Mouse (Mus musculus) MEL (cell line): ENCODE measurements around the gene Smim5. TPM values are rescaled to one million over a fixed set of nuclear protein-coding genes. Genes with fewer than 3 reads are reported as not detected.

ENCODE experiments used
- DNase-seq: peaks from one replicate; pipeline ENCODE4 v3.0.0; 2011; ENCODE audit warnings: low read depth, low spot score
- H3K27ac ChIP-seq: 2 replicates; pipeline ENCODE4 v1.5.1; 2012; ENCODE audit warnings: low read depth, mild to moderate bottlenecking, control low read depth, low read length, moderate library complexity; ENCODE audit not compliant: control insufficient read depth
- H3K27me3 ChIP-seq, 2 experiments: fragments of 150-350 bp in 1 of 2; sonication (generic) in 1 of 2; 2 replicates each; pipeline ENCODE4 v1.6.1; 2012; ENCODE audit warnings: low read length in 2 of 2, mild to moderate bottlenecking in 2 of 2, improper control_type of control experiment in 1 of 2, moderate library complexity in 1 of 2; ENCODE audit not compliant: insufficient read depth in 2 of 2, control insufficient read depth in 1 of 2
- H3K36me3 ChIP-seq, 2 experiments: 2 replicates each; pipeline ENCODE4 v1.6.1; 2012 to 2014; ENCODE audit warnings: low read length in 2 of 2, improper control_type of control experiment in 1 of 2, inconsistent platforms in 1 of 2, mild to moderate bottlenecking in 1 of 2; ENCODE audit not compliant: insufficient read depth in 2 of 2, control insufficient read depth in 1 of 2
- H3K4me1 ChIP-seq, 2 experiments: fragments of 150-350 bp in 1 of 2; sonication (generic) in 1 of 2; 2 replicates each; pipeline ENCODE4 v1.6.1; 2012; ENCODE audit warnings: low read length in 2 of 2, improper control_type of control experiment in 1 of 2, mild to moderate bottlenecking in 1 of 2; ENCODE audit not compliant: insufficient read depth in 2 of 2, control insufficient read depth in 1 of 2
- H3K4me3 ChIP-seq, 2 experiments: fragments of 150-350 bp in 1 of 2; sonication (generic) in 1 of 2; 2 replicates each; pipeline ENCODE4 v1.5.1; 2012; ENCODE audit warnings: low read depth in 2 of 2, low read length in 2 of 2, mild to moderate bottlenecking in 2 of 2, moderate library complexity in 2 of 2, control low read depth in 1 of 2, improper control_type of control experiment in 1 of 2; ENCODE audit not compliant: control insufficient read depth in 1 of 2, insufficient read depth in 1 of 2
- H3K79me2 ChIP-seq: 2 replicates; pipeline ENCODE4 v1.6.1; 2012; ENCODE audit warnings: mild to moderate bottlenecking, low read length, moderate library complexity; ENCODE audit not compliant: control insufficient read depth, poor library complexity, insufficient read depth
- H3K9ac ChIP-seq: 2 replicates; pipeline ENCODE4 v1.6.1; 2012; ENCODE audit warnings: low read depth, mild to moderate bottlenecking, control low read depth, low read length, moderate library complexity; ENCODE audit not compliant: control insufficient read depth, poor library complexity, severe bottlenecking
- H3K9me3 ChIP-seq: fragments of 150-350 bp; sonication (generic); replicated peaks from 2 replicates; pipeline ENCODE4 v1.6.1; 2012; ENCODE audit warnings: mild to moderate bottlenecking, low read length, improper control_type of control experiment, moderate library complexity; ENCODE audit not compliant: insufficient read depth
- NELFE ChIP-seq: IDR thresholded peaks from 2 replicates; pipeline ENCODE4 v1.6.1; 2011; ENCODE audit warnings: low read depth, low read length, improper control_type of control experiment
- polyA plus RNA-seq, 2 experiments: library from polyadenylated mRNA; stranded (reverse) in 1 of 2; unstranded in 1 of 2; fragments of >175 nt in 1 of 2; fragments of >200 nt in 1 of 2; gene quantifications; 2 replicates each; pipeline versions ENCODE4 v1.2.1 to v1.2.4; 2012; ENCODE audit warnings: low replicate concordance in 2 of 2, low read depth in 1 of 2; ENCODE audit not compliant: insufficient read length in 2 of 2, insufficient read depth in 1 of 2, missing spikeins in 1 of 2
- total RNA-seq: library from RNA; depleted of rRNA; stranded (reverse); fragments of 300-350 nt; gene quantifications from 2 replicates; pipeline ENCODE4 v1.2.3, GENCODE M21; 2012; rRNA removed

Gene Smim5
- total and polyA plus RNA-seq, 3 experiments: 24.8 to 41.0 TPM; not detected in 1

GRCm38 (mm10) chr11:115955195-115955858 lies 55.6 kb downstream of the Smim5 start:
- Histone ChIP-seq H3K36me3 (peaks cover 0 to 11% of the 10 kb centered on the region in 2 experiments; a peak in 2 of 4 replicates), H3K4me3 (no peak overlapping the region), H3K9me3 (no peaks in the 10 kb centered on the region), H3K27me3 (no peaks in the 10 kb centered on the region)
- TF ChIP-seq NELFE: no peak
- TF ChIP-seq, all 39 proteins: peak for 0
- H3K79me2 ChIP-seq: no peaks in the 10 kb centered on the region
- no peak overlapping the region for H3K9ac ChIP-seq
- no peak overlapping the region for H3K27ac ChIP-seq
- no peaks in the 10 kb centered on the region for H3K4me1 ChIP-seq
- DNase-seq: no peak

Other genes starting within 250 kb of the Smim5 start
- gene Grb2, start 191.4 kb upstream of the Smim5 start, total RNA-seq: 75.3 and 93.2 TPM in 2 replicates
- gene Grb2, start 191.4 kb upstream of the Smim5 start, polyA plus RNA-seq: 100 to 1,000 TPM in 1 of 2 experiments, not detected in 1; 261 TPM
- 23.2 and 26.2 TPM in 2 replicates for gene Tmem94, start 134.5 kb upstream of the Smim5 start, total RNA-seq
- 10 to 100 TPM; 38.9 to 64.4 TPM for gene Tmem94, start 134.5 kb upstream of the Smim5 start, polyA plus RNA-seq
- gene Caskin2, start 86.3 kb upstream of the Smim5 start, total RNA-seq: 6.5 and 6.8 TPM in 2 replicates
- 10 to 100 TPM in 1 of 2 experiments, not detected in 1; 10.9 TPM for gene Caskin2, start 86.3 kb upstream of the Smim5 start, polyA plus RNA-seq
- 55.5 and 72.0 TPM in 2 replicates for gene Tsen54, start 85.2 kb upstream of the Smim5 start, total RNA-seq
- gene Tsen54, start 85.2 kb upstream of the Smim5 start, polyA plus RNA-seq: 10 to 100 TPM in 1 of 2 experiments, not detected in 1; 55.8 TPM
- 13.7 and 15.9 TPM in 2 replicates for gene Llgl2, start 75.9 kb upstream of the Smim5 start, total RNA-seq
- gene Llgl2, start 75.9 kb upstream of the Smim5 start, polyA plus RNA-seq: 10 to 100 TPM in 1 of 2 experiments, not detected in 1; 22.6 TPM
- 1.3 and 1.5 TPM in 2 replicates for gene Myo15b, start 41.6 kb upstream of the Smim5 start, total RNA-seq
- 1 to 10 TPM in 1 of 2 experiments, not detected in 1; 3.2 TPM for gene Myo15b, start 41.6 kb upstream of the Smim5 start, polyA plus RNA-seq
- 1.2 and 1.3 TPM in 2 replicates for gene Smim6, start 12.1 kb downstream of the Smim5 start, total RNA-seq
- 1 to 10 TPM in 1 of 2 experiments, not detected in 1; 3.8 TPM for gene Smim6, start 12.1 kb downstream of the Smim5 start, polyA plus RNA-seq
- gene Sap30bp, start 33.3 kb downstream of the Smim5 start, total RNA-seq: 51.6 and 69.2 TPM in 2 replicates
- 10 to 100 TPM in 1 of 2 experiments, not detected in 1; 49.1 TPM for gene Sap30bp, start 33.3 kb downstream of the Smim5 start, polyA plus RNA-seq
- 16.7 and 20.3 TPM in 2 replicates for gene Recql5, start 33.5 kb downstream of the Smim5 start, total RNA-seq
- 10 to 100 TPM in 1 of 2 experiments, not detected in 1; 21.5 TPM for gene Recql5, start 33.5 kb downstream of the Smim5 start, polyA plus RNA-seq
- gene Itgb4, start 74.7 kb downstream of the Smim5 start, total RNA-seq: 0.39 and 0.69 TPM in 2 replicates
- gene Itgb4, start 74.7 kb downstream of the Smim5 start, polyA plus RNA-seq: under 1 TPM in 1 of 2 experiments, not detected in 1; 0.85 TPM
- gene Galk1, start 112.8 kb downstream of the Smim5 start, total RNA-seq: 253 and 322 TPM in 2 replicates
- gene Galk1, start 112.8 kb downstream of the Smim5 start, polyA plus RNA-seq: 100 to 1,000 TPM in 1 of 2 experiments, not detected in 1; 326 TPM
- gene H3f3b, start 128.0 kb downstream of the Smim5 start, total RNA-seq: 451 and 498 TPM in 2 replicates
- gene H3f3b, start 128.0 kb downstream of the Smim5 start, polyA plus RNA-seq: 100 to 1,000 TPM in 1 of 2 experiments, 10 to 100 TPM in 1; 96.6 to 767 TPM
- gene Unk, start 130.4 kb downstream of the Smim5 start, total RNA-seq: 21.7 and 24.0 TPM in 2 replicates
- 10 to 100 TPM in 1 of 2 experiments, not detected in 1; 42.3 TPM for gene Unk, start 130.4 kb downstream of the Smim5 start, polyA plus RNA-seq
- gene Unc13d, start 178.0 kb downstream of the Smim5 start, total RNA-seq: 146 and 176 TPM in 2 replicates
- gene Unc13d, start 178.0 kb downstream of the Smim5 start, polyA plus RNA-seq: 100 to 1,000 TPM in 1 of 2 experiments, not detected in 1; 115 TPM
- gene Wbp2, start 187.0 kb downstream of the Smim5 start, total RNA-seq: 16.5 and 19.4 TPM in 2 replicates
- gene Wbp2, start 187.0 kb downstream of the Smim5 start, polyA plus RNA-seq: 10 to 100 TPM in 1 of 2 experiments, not detected in 1; 75.8 TPM
- gene Trim47, start 227.2 kb downstream of the Smim5 start, total RNA-seq: 3.6 and 6.7 TPM in 2 replicates
- 1 to 10 TPM in 1 of 2 experiments, not detected in 1; 5.6 TPM for gene Trim47, start 227.2 kb downstream of the Smim5 start, polyA plus RNA-seq
- gene Trim65, start 231.2 kb downstream of the Smim5 start, total RNA-seq: 8.2 and 8.8 TPM in 2 replicates
- 10 to 100 TPM in 1 of 2 experiments, not detected in 1; 10.7 TPM for gene Trim65, start 231.2 kb downstream of the Smim5 start, polyA plus RNA-seq
- gene Mrpl38, start 238.9 kb downstream of the Smim5 start, total RNA-seq: 105 and 113 TPM in 2 replicates
- 100 to 1,000 TPM in 1 of 2 experiments, not detected in 1; 157 TPM for gene Mrpl38, start 238.9 kb downstream of the Smim5 start, polyA plus RNA-seq